Mouse (Mus musculus) limb, embryonic 13.5 days (tissue): ENCODE results near the gene Ywhae. TPM values are rescaled to one million over a fixed set of nuclear protein-coding genes. Genes with fewer than 3 reads are reported as not detected.
A peak's percentile ranks its signal among the peaks of the same experiment; 100 is the strongest.
"Not testable (repeated sequence)": the region's sequence is repeated elsewhere in the genome, so short reads cannot be mapped to it uniquely, and the experiment has no call there.

ENCODE experiments used
- ATAC-seq: fragments of 200-750 bp; cut with Nextera tagmentation; 2 replicates; pipeline ENCODE4 v1.8.0; 2017; ENCODE audit warnings: low read depth, moderate number of reproducible peaks, moderate TSS enrichment; ENCODE audit not compliant: low FRiP score
- H3K27ac ChIP-seq: fragments of 300-500 bp; sonication (generic); 2 replicates; pipeline ENCODE4 v1.5.1; 2015; ENCODE audit warnings: inconsistent platforms, mild to moderate bottlenecking, moderate library complexity
- H3K27me3 ChIP-seq: fragments of 300-500 bp; sonication (generic); 2 replicates; pipeline ENCODE4 v1.6.1; 2015; ENCODE audit warnings: mild to moderate bottlenecking, inconsistent platforms
- H3K36me3 ChIP-seq: fragments of 300-500 bp; sonication (generic); 2 replicates; pipeline ENCODE4 v1.6.1; 2015; ENCODE audit warnings: inconsistent platforms, mild to moderate bottlenecking, moderate library complexity
- H3K4me1 ChIP-seq: fragments of 300-500 bp; sonication (generic); 2 replicates; pipeline ENCODE4 v1.6.1; 2015; ENCODE audit warnings: inconsistent platforms
- H3K4me2 ChIP-seq: fragments of 300-500 bp; sonication (generic); replicated peaks from 2 replicates; pipeline ENCODE4 v1.6.1; 2015; ENCODE audit warnings: inconsistent platforms, mild to moderate bottlenecking, moderate library complexity
- H3K4me3 ChIP-seq: fragments of 300-500 bp; sonication (generic); 2 replicates; pipeline ENCODE4 v1.5.1; 2015; ENCODE audit warnings: moderate library complexity, mild to moderate bottlenecking, inconsistent platforms
- H3K9ac ChIP-seq: fragments of 300-500 bp; sonication (generic); 2 replicates; pipeline ENCODE4 v1.6.1; 2015; ENCODE audit warnings: mild to moderate bottlenecking, inconsistent platforms
- H3K9me3 ChIP-seq: fragments of 300-500 bp; sonication (generic); 2 replicates; pipeline ENCODE4 v1.6.1; 2016; ENCODE audit warnings: inconsistent platforms
- WGBS: fragments of 180-500 bp; shearing (Covaris S2); methylation state at CpG from one replicate; pipeline ENCODE4 v1.1.7; 2015; 5-methylcytosine and 5-hydroxymethylcytosine counted together
- polyA plus RNA-seq: library from polyadenylated mRNA; unstranded; fragments of >200 nt; fragmentation: Nextera tagmentation; extraction: Ambion mirVana; gene quantifications from 2 replicates; pipeline ENCODE4 v1.2.1, GENCODE M21; 2015

Ywhae gene
- 920 and 928 TPM in 2 replicates for polyA plus RNA-seq

DNA sequence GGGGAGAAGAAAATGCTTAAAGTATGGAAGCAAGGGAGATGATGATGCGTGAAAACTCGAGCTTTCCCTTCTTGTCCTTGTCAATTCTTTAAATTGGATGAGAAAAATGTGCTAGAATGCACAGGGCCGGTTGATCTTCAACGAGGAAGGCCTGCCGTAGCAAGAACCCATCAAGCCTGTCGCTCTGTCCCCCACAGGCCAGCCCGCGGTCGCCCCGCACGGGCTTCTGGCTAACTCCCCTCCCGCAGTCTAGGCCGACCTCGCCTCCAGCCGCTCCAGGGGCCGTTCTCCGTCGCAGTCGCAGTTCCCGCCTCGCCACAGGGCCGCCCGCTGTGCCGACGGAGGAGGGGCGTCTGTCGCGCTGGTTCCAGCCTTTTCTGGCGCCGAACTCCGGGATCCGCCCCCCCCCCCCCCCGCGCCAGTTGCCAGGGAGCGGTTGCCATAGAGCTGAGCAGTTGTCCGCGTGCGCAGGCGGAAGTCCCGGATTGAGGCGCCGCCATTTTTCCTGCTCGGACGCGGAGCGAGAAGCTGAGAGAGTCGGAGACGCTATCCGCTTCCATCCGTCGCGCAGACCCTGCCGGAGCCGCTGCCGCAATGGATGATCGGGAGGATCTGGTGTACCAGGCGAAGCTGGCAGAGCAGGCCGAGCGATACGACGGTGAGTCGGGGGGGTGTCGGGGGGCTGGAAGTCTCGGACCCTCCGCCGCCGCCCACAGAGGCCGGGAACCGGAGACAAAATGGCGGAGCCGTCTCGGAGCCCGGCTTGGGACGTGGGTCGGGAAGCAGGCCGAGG lies at the start of gene Ywhae:
Gene Ywhae (plus strand): TSS at position 436 of the 793 bp plus-strand sequence.
- H3K9me3 ChIP-seq = no peaks in the 10 kb centered on the region
- H3K4me3 ChIP-seq = peak within 1 kb of the TSS; percentile 62
- H3K27me3 ChIP-seq = no peaks in the 10 kb centered on the region
- H3K9ac ChIP-seq = peak within 1 kb of the TSS; percentile 90
- H3K36me3 ChIP-seq = peaks cover under 1% of the 10 kb centered on the region; the same call in 1 of the 2 replicates
- peak; percentile 94 for ATAC-seq
- peak within 1 kb of the TSS; percentile 94 for H3K27ac ChIP-seq
- H3K4me2 ChIP-seq = peak within 1 kb of the TSS; percentile 78
- WGBS = under 1% methylated on average over 72 of the region's 76 CpGs
- H3K4me1 ChIP-seq = peaks cover 33% of the 10 kb centered on the region

GRCm38 (mm10) chr11:75684462-75684861 lies 48.2 kb upstream of the Ywhae start:
- WGBS = 92% methylated on average over 5 of the region's 5 CpGs
- H3K4me3 ChIP-seq = no peak overlapping the region
- H3K36me3 ChIP-seq = peaks cover 29% of the 10 kb centered on the region
- peaks cover 22% of the 10 kb centered on the region for H3K4me1 ChIP-seq
- H3K4me2 ChIP-seq = no peak overlapping the region
- H3K9ac ChIP-seq = no peak overlapping the region
- ATAC-seq = no peak
- H3K27ac ChIP-seq = no peak overlapping the region
- H3K9me3 ChIP-seq = no peaks in the 10 kb centered on the region
- H3K27me3 ChIP-seq = no peaks in the 10 kb centered on the region

GRCm38 (mm10) chr11:75684956-75685355 lies 47.7 kb upstream of the Ywhae start:
- no peaks in the 10 kb centered on the region for H3K27me3 ChIP-seq
- no peak overlapping the region for H3K4me2 ChIP-seq
- no peaks in the 10 kb centered on the region for H3K9me3 ChIP-seq
- H3K9ac ChIP-seq = no peak overlapping the region
- no peak overlapping the region for H3K27ac ChIP-seq
- H3K4me3 ChIP-seq = no peak overlapping the region
- H3K36me3 ChIP-seq = peaks cover 34% of the 10 kb centered on the region
- WGBS = 77% methylated on average over 2 of the region's 2 CpGs
- no peak for ATAC-seq
- H3K4me1 ChIP-seq = peaks cover 22% of the 10 kb centered on the region

DNA sequence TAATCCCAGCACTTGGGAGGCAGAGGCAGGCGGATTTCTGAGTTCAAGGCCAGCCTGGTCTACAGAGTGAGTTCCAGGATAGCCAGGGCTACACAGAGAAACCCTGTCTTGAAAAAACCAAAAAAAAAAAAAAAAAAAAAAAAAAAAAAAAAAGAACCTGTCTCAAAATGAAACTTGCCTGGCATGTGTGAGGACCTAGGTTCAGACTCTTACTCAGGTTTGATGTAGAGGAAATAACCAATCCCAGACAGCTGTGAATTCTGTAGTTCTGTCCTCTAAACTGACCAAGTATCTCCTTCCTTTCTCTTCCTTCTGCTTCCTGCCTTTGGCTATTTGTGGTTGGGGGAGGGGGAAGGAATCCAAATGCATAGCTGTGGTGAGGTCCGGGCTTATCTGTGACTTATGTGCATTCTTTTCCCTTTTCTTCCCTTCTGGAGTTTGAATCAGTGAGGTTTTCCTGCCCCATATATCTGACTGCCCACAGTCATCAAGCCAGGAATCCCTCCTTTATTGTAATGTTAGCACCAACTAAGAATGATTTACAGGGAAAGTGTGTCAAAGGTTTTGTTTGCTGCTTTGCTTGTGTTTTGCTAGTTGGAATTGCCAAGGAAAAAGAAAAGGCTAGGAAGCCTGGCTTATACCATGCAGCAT lies 45.2 kb upstream of the Ywhae start:
- Histone ChIP-seq H3K27ac (no peak overlapping the region), H3K4me1 (peaks cover 7% of the 10 kb centered on the region; the same call in 1 of the 2 replicates), H3K9me3 (no peaks in the 10 kb centered on the region), H3K9ac (no peak overlapping the region), H3K4me3 (no peak overlapping the region), H3K4me2 (no peak overlapping the region), H3K36me3 (peaks cover 53% of the 10 kb centered on the region), H3K27me3 (no peaks in the 10 kb centered on the region)
- no peak for ATAC-seq
- WGBS = 88% methylated on average over 2 of the region's 2 CpGs

GRCm38 (mm10) chr11:75688132-75688531 lies 44.5 kb upstream of the Ywhae start:
- no peak overlapping the region for H3K4me2 ChIP-seq
- no peak for ATAC-seq
- no peak overlapping the region for H3K9ac ChIP-seq
- peaks cover 7% of the 10 kb centered on the region; the same call in 1 of the 2 replicates for H3K4me1 ChIP-seq
- WGBS = 79% methylated on average over 2 of the region's 2 CpGs
- no peaks in the 10 kb centered on the region for H3K9me3 ChIP-seq
- H3K27me3 ChIP-seq = no peaks in the 10 kb centered on the region
- H3K27ac ChIP-seq = no peak overlapping the region
- H3K36me3 ChIP-seq = peaks cover 52% of the 10 kb centered on the region
- H3K4me3 ChIP-seq = no peak overlapping the region

DNA sequence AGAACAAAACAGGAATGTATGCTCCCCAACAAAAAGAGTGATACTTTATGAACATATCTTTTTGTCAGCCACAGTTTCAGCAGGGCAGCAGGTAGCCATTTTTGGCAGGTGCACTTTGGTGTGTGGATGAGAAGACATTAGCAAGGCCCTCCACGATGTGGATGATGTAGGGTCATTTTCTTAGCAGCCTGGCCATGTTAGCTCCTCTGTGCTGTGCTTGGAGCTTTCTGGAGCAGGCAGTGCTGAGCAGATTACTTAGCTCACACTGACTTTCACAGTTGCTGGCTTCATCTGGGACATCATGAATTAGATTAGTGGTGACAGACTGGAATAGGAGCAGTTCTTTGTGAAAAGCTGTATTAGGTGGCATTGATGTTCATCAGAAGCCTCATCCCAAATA lies 42.7 kb upstream of the Ywhae start:
- WGBS = 84% methylated on average over 1 of the region's 1 CpGs
- no peak overlapping the region for H3K4me2 ChIP-seq
- H3K9ac ChIP-seq = no peak overlapping the region
- H3K4me1 ChIP-seq = peaks cover 7% of the 10 kb centered on the region; the same call in 1 of the 2 replicates
- no peak for ATAC-seq
- H3K4me3 ChIP-seq = no peak overlapping the region
- peaks cover 55% of the 10 kb centered on the region for H3K36me3 ChIP-seq
- no peak overlapping the region for H3K27ac ChIP-seq
- H3K27me3 ChIP-seq = no peaks in the 10 kb centered on the region
- no peaks in the 10 kb centered on the region for H3K9me3 ChIP-seq

DNA sequence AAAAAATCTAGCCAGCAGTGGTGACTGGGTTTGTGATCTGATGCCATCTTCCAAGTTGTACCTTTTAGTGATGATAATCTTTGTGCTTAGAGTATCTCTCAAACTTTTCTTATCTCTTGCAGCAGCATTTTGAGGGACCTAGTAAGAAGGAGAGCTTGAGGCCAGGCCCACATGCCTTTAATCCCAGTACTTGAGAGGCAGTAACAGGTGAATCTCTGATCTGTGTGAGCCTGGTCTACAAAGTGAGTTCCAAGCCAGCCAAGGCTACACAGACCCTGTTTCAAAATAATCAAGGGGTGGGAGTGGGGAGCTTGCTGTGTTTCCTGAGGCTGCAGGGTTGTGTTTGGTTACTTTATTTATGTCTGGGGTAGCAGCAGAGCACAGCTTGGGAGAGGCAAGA lies 41.6 kb upstream of the Ywhae start:
- Histone ChIP-seq H3K4me1 (peaks cover 7% of the 10 kb centered on the region; the same call in 1 of the 2 replicates), H3K36me3 (peaks cover 62% of the 10 kb centered on the region), H3K4me2 (no peak overlapping the region), H3K9me3 (no peaks in the 10 kb centered on the region), H3K4me3 (no peak overlapping the region), H3K27ac (no peak overlapping the region), H3K9ac (no peak overlapping the region), H3K27me3 (no peaks in the 10 kb centered on the region)
- no peak for ATAC-seq

GRCm38 (mm10) chr11:75693570-75693969 lies 39.1 kb upstream of the Ywhae start:
- H3K4me2 ChIP-seq = no peak overlapping the region
- H3K9me3 ChIP-seq = no peaks in the 10 kb centered on the region
- H3K4me3 ChIP-seq = no peak overlapping the region
- H3K9ac ChIP-seq = no peak overlapping the region
- H3K27ac ChIP-seq = no peak overlapping the region
- ATAC-seq = no peak
- H3K4me1 ChIP-seq = no peaks in the 10 kb centered on the region
- H3K27me3 ChIP-seq = no peaks in the 10 kb centered on the region
- WGBS = 88% methylated on average over 5 of the region's 5 CpGs
- H3K36me3 ChIP-seq = peaks cover 87% of the 10 kb centered on the region

- not testable (repeated sequence) for H3K4me3 ChIP-seq, H3K9me3 ChIP-seq, H3K9ac ChIP-seq, H3K27ac ChIP-seq, H3K27me3 ChIP-seq, H3K4me1 ChIP-seq, ATAC-seq, H3K4me2 ChIP-seq
- WGBS = 97% methylated on average over 3 of the region's 3 CpGs
- peaks cover 91% of the 10 kb centered on the region for H3K36me3 ChIP-seq
Measured at GRCm38 (mm10) chr11:75697464-75697863, 35.2 kb upstream of the Ywhae start.

DNA sequence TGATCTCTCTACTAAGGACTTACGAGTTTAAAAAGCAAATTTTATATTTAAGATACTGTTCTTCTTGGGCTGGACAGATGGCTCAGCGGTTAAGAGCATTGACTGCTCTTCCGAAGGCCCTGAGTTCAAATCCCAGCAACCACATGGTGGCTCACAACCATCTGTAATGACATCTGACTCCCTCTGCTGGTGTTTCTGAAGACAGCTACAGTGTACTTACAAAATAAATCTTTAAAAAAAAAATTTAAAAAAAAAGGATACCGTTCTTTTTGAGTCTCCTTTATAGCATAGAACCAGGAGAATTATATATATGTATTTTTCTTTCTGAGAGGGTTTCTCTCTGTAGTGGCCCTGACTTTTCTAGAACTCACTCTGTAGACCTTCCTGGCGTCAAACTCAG lies 32.1 kb upstream of the Ywhae start:
- H3K27ac ChIP-seq = no peak overlapping the region
- H3K9ac ChIP-seq = no peak overlapping the region
- H3K9me3 ChIP-seq = no peaks in the 10 kb centered on the region
- H3K4me2 ChIP-seq = no peak overlapping the region
- WGBS = 96% methylated on average over 5 of the region's 5 CpGs
- peaks cover 88% of the 10 kb centered on the region for H3K36me3 ChIP-seq
- H3K27me3 ChIP-seq = no peaks in the 10 kb centered on the region
- ATAC-seq = no peak
- H3K4me3 ChIP-seq = no peak overlapping the region
- H3K4me1 ChIP-seq = 0 out of 2 replicates have a peak, but pooled peaks cover 3% of the 10 kb centered on the region

GRCm38 (mm10) chr11:75702761-75703160 lies 29.9 kb upstream of the Ywhae start:
- 90% methylated on average over 6 of the region's 6 CpGs for WGBS
- no peak overlapping the region for H3K4me2 ChIP-seq
- no peaks in the 10 kb centered on the region for H3K27me3 ChIP-seq
- H3K9me3 ChIP-seq = no peaks in the 10 kb centered on the region
- no peak overlapping the region for H3K9ac ChIP-seq
- 0 out of 2 replicates have a peak, but pooled peaks cover 3% of the 10 kb centered on the region for H3K4me1 ChIP-seq
- H3K36me3 ChIP-seq = peaks cover 87% of the 10 kb centered on the region
- H3K4me3 ChIP-seq = no peak overlapping the region
- no peak; the same call in 1 of the 2 replicates for ATAC-seq
- no peak overlapping the region for H3K27ac ChIP-seq

DNA sequence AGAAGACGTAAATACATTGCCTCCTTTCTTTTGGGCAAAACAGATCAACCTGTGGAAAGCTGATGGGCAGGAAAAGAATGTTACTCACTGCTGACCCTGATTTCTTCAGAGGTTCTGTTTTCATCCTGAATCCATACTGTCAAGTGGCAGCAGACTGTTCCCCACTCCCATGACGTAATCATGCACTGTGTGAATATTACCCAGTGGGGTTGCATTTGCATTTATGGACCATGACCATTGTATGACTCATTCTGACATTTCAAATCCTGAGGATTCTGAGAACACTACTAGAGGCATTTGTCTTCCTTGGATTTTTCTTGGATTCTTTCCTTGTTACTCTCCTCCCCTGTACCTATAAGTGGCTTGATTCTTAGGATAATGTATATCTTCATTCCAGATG lies 28.9 kb upstream of the Ywhae start:
- no peak overlapping the region for H3K4me2 ChIP-seq
- H3K4me3 ChIP-seq = no peak overlapping the region
- 94% methylated on average over 2 of the region's 2 CpGs for WGBS
- no peak overlapping the region for H3K9ac ChIP-seq
- H3K36me3 ChIP-seq = peaks cover 84% of the 10 kb centered on the region
- H3K4me1 ChIP-seq = 0 out of 2 replicates have a peak, but pooled peaks cover 3% of the 10 kb centered on the region
- H3K9me3 ChIP-seq = no peaks in the 10 kb centered on the region
- no peak for ATAC-seq
- H3K27ac ChIP-seq = no peak overlapping the region
- no peaks in the 10 kb centered on the region for H3K27me3 ChIP-seq
